Mouse (Mus musculus) CH12.LX (cell line): ENCODE data around the gene Adamts1. TPM values are rescaled to one million over a fixed set of nuclear protein-coding genes. Genes with fewer than 3 reads are reported as not detected.

ENCODE experiments used
- DNase-seq: peaks from one replicate; pipeline ENCODE4 v3.0.0-alpha.2; 2013; ENCODE audit errors: extremely low read depth
- H3K27ac ChIP-seq: 2 replicates; pipeline ENCODE4 v1.5.1; 2012; ENCODE audit warnings: low read depth, mild to moderate bottlenecking, control low read depth, moderate library complexity; ENCODE audit not compliant: insufficient read depth
- H3K27me3 ChIP-seq: replicated peaks from 2 replicates; pipeline ENCODE3; 2012; ENCODE audit warnings: inconsistent platforms
- H3K36me3 ChIP-seq, 2 experiments: replicated peaks in 1 of 2; 2 replicates each; pipeline versions ENCODE3 to v1.6.1; 2012; ENCODE audit warnings: inconsistent platforms in 1 of 2, low read length in 1 of 2, mild to moderate bottlenecking in 1 of 2, mixed read lengths in 1 of 2, moderate library complexity in 1 of 2; ENCODE audit not compliant: control insufficient read depth in 1 of 2, insufficient read depth in 1 of 2
- H3K4me1 ChIP-seq, 2 experiments: 2 replicates each; pipeline ENCODE4 v1.6.1; 2012; ENCODE audit warnings: inconsistent platforms in 1 of 2, moderate library complexity in 1 of 2; ENCODE audit not compliant: insufficient read depth in 2 of 2, control insufficient read depth in 1 of 2
- H3K4me2 ChIP-seq: 2 replicates; pipeline ENCODE4 v1.6.1; 2012; ENCODE audit warnings: low read depth, mild to moderate bottlenecking, control low read depth; ENCODE audit not compliant: poor library complexity, insufficient read depth, severe bottlenecking
- H3K4me3 ChIP-seq, 3 experiments: fragments of 150-350 bp in 1 of 3; sonication (generic) in 1 of 3; replicated peaks in 1 of 3; 2 replicates each; pipeline versions ENCODE3 to v1.5.1; 2011 to 2012; ENCODE audit warnings: low read depth in 2 of 3, low read length in 2 of 3, mild to moderate bottlenecking in 2 of 3, moderate library complexity in 2 of 3, control low read depth in 1 of 3, improper control_type of control experiment in 1 of 3, inconsistent platforms in 1 of 3, mixed read lengths in 1 of 3; ENCODE audit not compliant: poor library complexity in 1 of 3
- H3K79me2 ChIP-seq: replicated peaks from 2 replicates; pipeline ENCODE4 v1.6.1; 2012; ENCODE audit warnings: mild to moderate bottlenecking, moderate library complexity; ENCODE audit not compliant: control insufficient read depth, poor library complexity, insufficient read depth, severe bottlenecking; ENCODE audit errors: extremely low read depth
- H3K9ac ChIP-seq: 2 replicates; pipeline ENCODE4 v1.6.1; 2012; ENCODE audit warnings: low read depth, mild to moderate bottlenecking, control low read depth, moderate library complexity; ENCODE audit not compliant: insufficient read depth
- H3K9me3 ChIP-seq: replicated peaks from 2 replicates; pipeline ENCODE3; 2012; ENCODE audit warnings: low read length, inconsistent platforms, mixed read lengths
- BHLHE40 ChIP-seq: IDR thresholded peaks from 2 replicates; pipeline ENCODE4 v1.6.1; 2011; ENCODE audit warnings: mild to moderate bottlenecking, low read depth, low read length, improper control_type of control experiment
- CHD1 ChIP-seq: IDR thresholded peaks from 2 replicates; pipeline ENCODE4 v1.6.1; 2012; ENCODE audit warnings: low read depth, low read length, improper control_type of control experiment, inconsistent platforms
- CHD2 ChIP-seq: IDR thresholded peaks from 2 replicates; pipeline ENCODE4 v1.6.1; 2011; ENCODE audit warnings: low read length, improper control_type of control experiment
- CTCF ChIP-seq, 2 experiments: IDR thresholded peaks in 1 of 2; conservative IDR thresholded peaks in 1 of 2; 2 replicates each; pipeline ENCODE4 v1.5.1; 2011 to 2012; ENCODE audit warnings: low read depth in 2 of 2, low read length in 2 of 2, improper control_type of control experiment in 1 of 2, inconsistent platforms in 1 of 2, mild to moderate bottlenecking in 1 of 2, moderate library complexity in 1 of 2
- E2F4 ChIP-seq: IDR thresholded peaks from 2 replicates; pipeline ENCODE4 v1.6.1; 2011; ENCODE audit warnings: low read depth, low read length, improper control_type of control experiment; ENCODE audit not compliant: insufficient replicate concordance
- ELF1 ChIP-seq: IDR thresholded peaks from 2 replicates; pipeline ENCODE4 v1.6.1; 2014; ENCODE audit warnings: low read depth, mild to moderate bottlenecking, inconsistent platforms, low read length, improper control_type of control experiment
- EP300 ChIP-seq: IDR thresholded peaks from 2 replicates; pipeline ENCODE4 v1.6.1; 2011; ENCODE audit warnings: low read length, improper control_type of control experiment
- ETS1 ChIP-seq: conservative IDR thresholded peaks from 2 replicates; pipeline ENCODE4 v1.6.1; 2012; ENCODE audit warnings: low read depth, mild to moderate bottlenecking, inconsistent platforms, low read length, improper control_type of control experiment, moderate library complexity
- GABPA ChIP-seq: IDR thresholded peaks from 2 replicates; pipeline ENCODE4 v1.6.1; 2012; ENCODE audit warnings: low read depth, low read length, improper control_type of control experiment, inconsistent platforms; ENCODE audit not compliant: insufficient replicate concordance
- HCFC1 ChIP-seq: IDR thresholded peaks from 2 replicates; pipeline ENCODE4 v1.6.1; 2012; ENCODE audit warnings: low read depth, mild to moderate bottlenecking, inconsistent platforms, low read length, improper control_type of control experiment
- IRF4 ChIP-seq: IDR thresholded peaks from 2 replicates; pipeline ENCODE4 v1.6.1; 2014; ENCODE audit warnings: low read depth, mild to moderate bottlenecking, inconsistent platforms, low read length, improper control_type of control experiment
- JUN ChIP-seq: IDR thresholded peaks from 2 replicates; pipeline ENCODE4 v1.6.1; 2011; ENCODE audit warnings: low read depth, mild to moderate bottlenecking, low read length, improper control_type of control experiment, moderate library complexity; ENCODE audit not compliant: insufficient read depth
- JUND ChIP-seq: conservative IDR thresholded peaks from 2 replicates; pipeline ENCODE4 v1.6.1; 2011; ENCODE audit warnings: low read depth, low read length, improper control_type of control experiment
- KAT2A ChIP-seq: IDR thresholded peaks from 2 replicates; pipeline ENCODE4 v1.6.1; 2012; ENCODE audit warnings: low read length, improper control_type of control experiment, inconsistent platforms; ENCODE audit not compliant: insufficient replicate concordance
- MAFK ChIP-seq: IDR thresholded peaks from 2 replicates; pipeline ENCODE4 v1.6.1; 2011; ENCODE audit warnings: low read length, improper control_type of control experiment; ENCODE audit not compliant: insufficient replicate concordance
- MAX ChIP-seq: IDR thresholded peaks from 2 replicates; pipeline ENCODE4 v1.6.1; 2011; ENCODE audit warnings: low read length, improper control_type of control experiment
- MAZ ChIP-seq: IDR thresholded peaks from 2 replicates; pipeline ENCODE4 v1.6.1; 2012; ENCODE audit warnings: low read depth, mild to moderate bottlenecking, inconsistent platforms, low read length, improper control_type of control experiment, moderate library complexity
- MEF2A ChIP-seq: IDR thresholded peaks from 2 replicates; pipeline ENCODE4 v1.6.1; 2014; ENCODE audit warnings: low read depth, mild to moderate bottlenecking, inconsistent platforms, low read length, improper control_type of control experiment, borderline replicate concordance
- MXI1 ChIP-seq: IDR thresholded peaks from 2 replicates; pipeline ENCODE4 v1.6.1; 2011; ENCODE audit warnings: mild to moderate bottlenecking, low read depth, low read length, improper control_type of control experiment
- MYC ChIP-seq: IDR thresholded peaks from 2 replicates; pipeline ENCODE4 v1.6.1; 2011; ENCODE audit warnings: low read depth, mild to moderate bottlenecking, improper control_type of control experiment, low read length
- NELFE ChIP-seq: IDR thresholded peaks from 2 replicates; pipeline ENCODE4 v1.6.1; 2011; ENCODE audit warnings: low read depth, low read length, improper control_type of control experiment
- NRF1 ChIP-seq: IDR thresholded peaks from 2 replicates; pipeline ENCODE4 v1.6.1; 2014; ENCODE audit warnings: low read depth, mild to moderate bottlenecking, inconsistent platforms, low read length, improper control_type of control experiment, moderate library complexity
- PAX5 ChIP-seq: IDR thresholded peaks from 2 replicates; pipeline ENCODE4 v1.6.1; 2012; ENCODE audit warnings: low read length, inconsistent platforms, mixed read lengths
- POLR2A ChIP-seq: IDR thresholded peaks from 2 replicates; pipeline ENCODE4 v1.6.1; 2011; ENCODE audit warnings: low read depth, mild to moderate bottlenecking, improper control_type of control experiment, low read length
- POLR2AphosphoS2 ChIP-seq: IDR thresholded peaks from 2 replicates; pipeline ENCODE4 v1.6.1; 2011; ENCODE audit warnings: low read depth, low read length, improper control_type of control experiment
- RAD21 ChIP-seq: IDR thresholded peaks from 2 replicates; pipeline ENCODE4 v1.6.1; 2011; ENCODE audit warnings: low read depth, mild to moderate bottlenecking, low read length, improper control_type of control experiment, moderate library complexity
- RCOR1 ChIP-seq: conservative IDR thresholded peaks from 2 replicates; pipeline ENCODE4 v1.6.1; 2012; ENCODE audit warnings: low read depth, mild to moderate bottlenecking, inconsistent platforms, low read length, improper control_type of control experiment
- SIN3A ChIP-seq: IDR thresholded peaks from 2 replicates; pipeline ENCODE4 v1.6.1; 2012; ENCODE audit warnings: low read length, improper control_type of control experiment, inconsistent platforms
- SMC3 ChIP-seq: IDR thresholded peaks from 2 replicates; pipeline ENCODE4 v1.6.1; 2011; ENCODE audit warnings: low read depth, low read length, improper control_type of control experiment
- TBP ChIP-seq: conservative IDR thresholded peaks from 2 replicates; pipeline ENCODE4 v1.6.1; 2011; ENCODE audit warnings: low read depth, low read length, improper control_type of control experiment
- TCF12 ChIP-seq: IDR thresholded peaks from 2 replicates; pipeline ENCODE4 v1.6.1; 2014; ENCODE audit warnings: low read depth, mild to moderate bottlenecking, inconsistent platforms, low read length, improper control_type of control experiment
- UBTF ChIP-seq: IDR thresholded peaks from 2 replicates; pipeline ENCODE4 v1.6.1; 2012; ENCODE audit warnings: low read depth, mild to moderate bottlenecking, inconsistent platforms, low read length, improper control_type of control experiment, moderate library complexity
- USF1 ChIP-seq: IDR thresholded peaks from 2 replicates; pipeline ENCODE4 v1.6.1; 2014; ENCODE audit warnings: low read depth, mild to moderate bottlenecking, inconsistent platforms, low read length, improper control_type of control experiment
- USF2 ChIP-seq: conservative IDR thresholded peaks from 2 replicates; pipeline ENCODE4 v1.6.1; 2011; ENCODE audit warnings: low read depth, low read length, improper control_type of control experiment
- ZC3H11A ChIP-seq: IDR thresholded peaks from 2 replicates; pipeline ENCODE4 v1.6.1; 2012; ENCODE audit warnings: low read depth, mild to moderate bottlenecking, inconsistent platforms, low read length, improper control_type of control experiment
- ZKSCAN1 ChIP-seq: IDR thresholded peaks from 2 replicates; pipeline ENCODE4 v1.6.1; 2012; ENCODE audit warnings: low read depth, inconsistent platforms, low read length, improper control_type of control experiment, borderline replicate concordance
- ZMIZ1 ChIP-seq: IDR thresholded peaks from 2 replicates; pipeline ENCODE4 v1.6.1; 2012; ENCODE audit warnings: low read depth, mild to moderate bottlenecking, inconsistent platforms, low read length, improper control_type of control experiment
- ZNF384 ChIP-seq: IDR thresholded peaks from 2 replicates; pipeline ENCODE4 v1.6.1; 2012; ENCODE audit warnings: low read depth, low read length, improper control_type of control experiment, inconsistent platforms
- dilution Hi-C: fragments of 300-500 bp; cut with MboI; formaldehyde crosslinking; loops from 2 replicates; pipeline ENCODE4 v1.14.3; 2020; ENCODE audit warnings: low sequenced_read_pairs; ENCODE audit not compliant: extremely low pct_unique_long_range_greater_than_20kb, extremely low pct_ligation_motif_present
- in situ Hi-C: fragments of 300-500 bp; cut with MboI; formaldehyde crosslinking; loops from 3 replicates; pipeline ENCODE4 v1.14.3; 2019; ENCODE audit warnings: low sequenced_read_pairs, low pct_ligation_motif_present, low pct_unique_long_range_greater_than_20kb, mixed read lengths
- polyA plus RNA-seq: library from polyadenylated mRNA; unstranded; fragments of >175 nt; gene quantifications from 2 replicates; pipeline ENCODE4 v1.2.1, GENCODE M21; 2012; ENCODE audit warnings: low read depth; ENCODE audit not compliant: insufficient read length
- total RNA-seq, 2 experiments: library from RNA; depleted of rRNA; stranded (reverse); fragments of 300-350 nt in 1 of 2; fragments of >200 nt in 1 of 2; gene quantifications; 2 replicates each; pipeline ENCODE4 v1.2.3; 2012 to 2014

The Adamts1 gene
- total and polyA plus RNA-seq, 3 experiments: not detected

DNA sequence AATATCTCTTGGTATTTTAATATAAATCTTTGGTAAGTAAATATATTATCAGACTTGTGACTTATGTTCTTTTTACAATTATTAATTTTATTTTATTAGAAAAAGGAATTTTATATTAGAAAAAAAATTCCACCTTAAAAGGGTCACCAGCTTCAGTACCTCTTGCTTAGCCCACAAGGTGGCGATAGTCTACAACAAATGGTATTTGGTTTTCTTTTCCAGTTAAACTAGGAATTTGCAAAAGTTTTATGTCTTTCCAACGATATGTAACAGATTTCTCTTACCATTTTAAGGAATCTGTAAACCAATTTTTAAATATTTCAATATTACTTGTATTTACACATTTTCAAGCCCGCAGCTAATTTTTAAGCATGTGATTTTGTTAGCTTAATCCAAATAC is 4.2 kb upstream of the Adamts1 start:
- no peaks in the 10 kb centered on the region for H3K79me2 ChIP-seq
- in situ Hi-C loops: loop anchor here (5.0 to 25.0 kb wide), 6 partner anchors 505 to 1580 kb away; no protein-coding TSS in a partner anchor
- H3K4me2 ChIP-seq: peak overlapping the region; percentile 62; the same call in 1 of the 2 replicates
- peak; percentile 69 for DNase-seq
- TF ChIP-seq CTCF (conservative IDR thresholded peaks at IDR 0.05 in 1 of 2, IDR thresholded peaks at IDR 0.05 in 1 of 2; ENCODE audit: low read depth in 2 of 2, low read length in 2 of 2) (peak; percentile 31 to 90; a peak in 3 of 4 replicates), UBTF (no peak), BHLHE40 (no peak), RAD21 (peak; percentile 98), ZC3H11A (peak; percentile 53), IRF4 (0 out of 2 replicates have a peak, but pooled peaks have one; percentile 5), ETS1 (no peak), SMC3 (peak; percentile 80), POLR2A (no peak), ELF1 (no peak), NELFE (no peak), E2F4 (no peak), MEF2A (no peak), ZMIZ1 (no peak), USF2 (no peak), MAX (no peak), CHD2 (no peak), TBP (no peak), RCOR1 (no peak), TCF12 (no peak), NRF1 (no peak), EP300 (no peak), USF1 (no peak), MAFK (no peak), MYC (no peak), POLR2AphosphoS2 (no peak), ZNF384 (peak; percentile 69), MAZ (no peak), SIN3A (no peak), CHD1 (no peak), ZKSCAN1 (no peak), JUN (no peak), JUND (0 out of 2 replicates have a peak, but pooled peaks have one; percentile 27), KAT2A (no peak), MXI1 (no peak), HCFC1 (no peak), PAX5 (no peak), GABPA (no peak)
- H3K36me3 ChIP-seq: no peaks in the 10 kb centered on the region
- no peaks in the 10 kb centered on the region for H3K4me1 ChIP-seq
- no peaks in the 10 kb centered on the region for H3K27me3 ChIP-seq
- dilution Hi-C loops: no loop called here
- H3K4me3 ChIP-seq: no peak overlapping the region
- H3K27ac ChIP-seq: no peak overlapping the region
- no peak overlapping the region for H3K9ac ChIP-seq
- peaks cover 10% of the 10 kb centered on the region for H3K9me3 ChIP-seq
